Mouse (Mus musculus) stomach, embryonic 14.5 days (tissue): ENCODE data around the gene Plch2. TPM values are rescaled to one million over a fixed set of nuclear protein-coding genes. Genes with fewer than 3 reads are reported as not detected.

Source experiments
- ATAC-seq: fragments of 200-750 bp; cut with Nextera tagmentation; 2 replicates; pipeline ENCODE4 v1.8.0; 2017; ENCODE audit warnings: low read depth, moderate TSS enrichment; ENCODE audit not compliant: insufficient number of reproducible peaks, insufficient read depth, low FRiP score
- H3K27ac ChIP-seq: fragments of 300-500 bp; sonication (generic); 2 replicates; pipeline ENCODE4 v1.5.1; 2014; ENCODE audit warnings: mild to moderate bottlenecking, low read length, moderate library complexity, mixed read lengths
- H3K27me3 ChIP-seq: fragments of 300-500 bp; sonication (generic); 2 replicates; pipeline ENCODE4 v1.6.1; 2014; ENCODE audit warnings: low read length, control low read depth, mixed read lengths; ENCODE audit not compliant: control insufficient read depth, insufficient read depth
- H3K36me3 ChIP-seq: fragments of 300-500 bp; sonication (generic); 2 replicates; pipeline ENCODE4 v1.6.1; 2014; ENCODE audit warnings: mild to moderate bottlenecking, control low read depth, low read length, moderate library complexity, mixed read lengths; ENCODE audit not compliant: control insufficient read depth, insufficient read depth
- H3K4me1 ChIP-seq: fragments of 300-500 bp; sonication (generic); 2 replicates; pipeline ENCODE4 v1.6.1; 2014; ENCODE audit warnings: low read length, control low read depth, mixed read lengths; ENCODE audit not compliant: control insufficient read depth, insufficient read depth
- H3K4me2 ChIP-seq: fragments of 300-500 bp; sonication (generic); replicated peaks from 2 replicates; pipeline ENCODE4 v1.6.1; 2014; ENCODE audit warnings: low read depth, low read length, control low read depth
- H3K4me3 ChIP-seq: fragments of 300-500 bp; sonication (generic); 2 replicates; pipeline ENCODE4 v1.5.1; 2014; ENCODE audit warnings: low read depth, low read length, control low read depth
- H3K9ac ChIP-seq: fragments of 300-500 bp; sonication (generic); replicated peaks from 2 replicates; pipeline ENCODE4 v1.6.1; 2014; ENCODE audit warnings: low read depth, mild to moderate bottlenecking, control low read depth, low read length, moderate library complexity, mixed read lengths
- H3K9me3 ChIP-seq: fragments of 300-500 bp; sonication (generic); 2 replicates; pipeline ENCODE4 v1.6.1; 2016; ENCODE audit warnings: low read depth, low read length, control low read depth; ENCODE audit not compliant: control insufficient read depth
- WGBS: fragments of 180-500 bp; shearing (Covaris S2); extraction: QIAGEN DNeasy Blood & Tissue Kit; methylation state at CpG from one replicate; pipeline ENCODE4 v1.1.7; 2014; 5-methylcytosine and 5-hydroxymethylcytosine counted together
- polyA plus RNA-seq: library from polyadenylated mRNA; unstranded; fragments of >200 nt; fragmentation: Nextera tagmentation; extraction: Ambion mirVana; gene quantifications from 2 replicates; pipeline ENCODE4 v1.2.1, GENCODE M21; 2014

Gene Plch2
- polyA plus RNA-seq, 1 experiment from 2014 or later, result 25.9 TPM

DNA sequence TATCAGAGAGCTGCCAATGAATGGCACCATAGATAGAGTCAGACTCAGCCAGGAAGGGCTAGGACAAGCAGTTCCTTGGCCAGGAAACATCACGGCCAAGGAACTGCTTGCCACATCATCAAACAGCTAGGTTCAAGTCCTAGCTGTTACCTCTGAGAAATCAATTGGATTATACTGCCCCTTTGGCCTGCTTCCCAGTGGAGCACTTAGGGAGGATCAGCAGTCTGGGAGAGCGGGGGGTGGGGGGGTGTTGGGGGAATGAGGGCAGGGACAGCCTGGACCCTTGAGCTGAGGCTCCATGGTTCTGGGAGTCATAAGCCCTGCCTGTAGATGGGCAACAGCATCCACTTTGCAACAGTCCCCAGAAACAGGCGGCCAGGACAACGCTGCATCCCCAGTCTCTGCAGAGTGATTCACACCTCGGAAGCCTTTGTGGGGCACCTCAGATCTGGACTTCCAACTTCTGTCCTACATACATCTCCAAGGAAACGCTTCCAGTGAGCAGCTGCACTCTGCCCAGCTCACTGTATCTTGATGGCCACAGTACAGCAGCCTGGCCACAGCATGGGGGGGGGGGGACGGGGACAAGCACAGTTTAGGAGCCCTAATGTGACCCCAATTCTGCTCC lies 34.2 kb downstream of the Plch2 start:
- no peak overlapping the region for H3K4me2 ChIP-seq
- H3K4me1 ChIP-seq, result peaks cover 8% of the 10 kb centered on the region
- no peak overlapping the region for H3K9ac ChIP-seq
- no peak overlapping the region for H3K4me3 ChIP-seq
- H3K9me3 ChIP-seq, result no peaks in the 10 kb centered on the region
- WGBS, result 71% methylated on average over 7 of the region's 7 CpGs
- ATAC-seq, result no peak
- H3K27me3 ChIP-seq, result no peaks in the 10 kb centered on the region
- no peak overlapping the region for H3K27ac ChIP-seq
- H3K36me3 ChIP-seq, result no peaks in the 10 kb centered on the region

DNA sequence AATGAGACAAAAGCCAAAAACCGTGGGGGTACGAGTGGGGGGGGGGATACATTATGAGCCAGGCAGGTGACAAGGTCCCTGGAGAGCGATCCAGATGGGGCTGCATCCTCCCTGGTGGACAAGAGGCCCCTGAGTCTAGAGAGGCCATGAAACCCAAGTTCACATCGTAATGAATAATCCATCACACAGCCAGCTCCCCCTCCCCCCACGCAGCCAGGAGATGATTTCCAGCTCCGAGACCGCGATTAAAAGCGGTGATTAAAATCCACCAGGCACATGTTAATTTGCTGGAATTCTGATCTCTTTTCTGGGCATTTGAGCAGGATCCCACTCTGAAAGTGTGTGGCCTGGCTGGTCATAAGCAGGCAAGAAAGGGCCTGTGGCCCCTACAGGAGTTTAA lies 35.8 kb downstream of the Plch2 start:
- H3K27ac ChIP-seq, result no peak overlapping the region
- no peaks in the 10 kb centered on the region for H3K36me3 ChIP-seq
- peaks cover 8% of the 10 kb centered on the region for H3K4me1 ChIP-seq
- no peak overlapping the region for H3K9ac ChIP-seq
- 57% methylated on average over 9 of the region's 9 CpGs for WGBS
- H3K4me3 ChIP-seq, result no peak overlapping the region
- ATAC-seq, result no peak
- H3K4me2 ChIP-seq, result no peak overlapping the region
- no peaks in the 10 kb centered on the region for H3K9me3 ChIP-seq
- no peaks in the 10 kb centered on the region for H3K27me3 ChIP-seq

DNA sequence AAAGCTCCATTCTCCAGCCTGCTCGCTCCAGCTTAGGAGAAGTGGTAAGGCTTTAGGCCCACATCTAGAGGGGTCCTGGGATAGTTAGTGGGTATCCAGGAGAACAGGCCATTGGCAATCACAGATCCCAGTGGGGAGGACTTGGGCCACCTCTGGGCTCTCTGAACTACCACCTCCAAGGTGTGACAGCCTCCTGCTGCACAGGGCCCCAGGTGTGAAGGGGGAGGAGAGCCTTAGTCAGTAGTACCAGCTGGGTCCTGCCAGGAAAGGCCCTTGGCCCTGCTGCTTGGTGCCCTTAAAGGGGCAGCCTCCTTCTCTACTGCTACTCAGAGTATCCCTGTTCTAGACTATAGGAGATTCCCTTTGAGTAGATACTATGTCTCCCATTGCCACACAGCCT lies 36.4 kb downstream of the Plch2 start:
- Histone ChIP-seq H3K4me2 (no peak overlapping the region), H3K4me3 (no peak overlapping the region), H3K27ac (no peak overlapping the region), H3K4me1 (peaks cover 8% of the 10 kb centered on the region), H3K9ac (no peak overlapping the region), H3K36me3 (no peaks in the 10 kb centered on the region), H3K9me3 (no peaks in the 10 kb centered on the region), H3K27me3 (no peaks in the 10 kb centered on the region)
- ATAC-seq, result no peak
- 39% methylated on average over 1 of the region's 1 CpGs for WGBS

DNA sequence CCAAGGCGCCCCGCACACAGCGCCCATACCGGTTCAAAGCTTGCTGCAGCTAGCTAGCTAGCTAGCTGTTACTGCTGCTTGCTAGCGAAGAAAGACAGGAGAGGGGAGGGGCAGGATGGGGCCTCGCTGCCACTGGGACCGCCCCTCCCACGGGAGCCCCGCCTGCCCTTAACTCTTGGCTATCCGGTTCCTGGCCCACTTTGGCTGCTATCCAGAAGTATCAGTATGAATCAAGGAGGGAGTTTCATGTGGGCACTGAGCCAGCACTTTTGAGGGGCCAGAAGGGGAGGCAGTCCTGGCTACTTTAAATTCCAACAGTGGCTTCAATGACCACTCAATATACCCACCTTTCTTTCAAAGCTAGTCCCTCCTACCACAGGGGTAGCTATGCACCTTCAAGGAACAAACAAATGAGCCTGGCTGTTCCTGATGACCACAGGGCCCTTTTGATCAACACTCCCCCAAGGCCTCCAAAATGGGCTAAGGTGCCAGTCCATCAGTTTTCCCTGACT lies 37.2 kb downstream of the Plch2 start:
- peak; percentile 61; the same call in 1 of the 2 replicates for ATAC-seq
- WGBS, result 2% methylated on average over 10 of the region's 10 CpGs
- Histone ChIP-seq H3K9me3 (no peaks in the 10 kb centered on the region), H3K9ac (no peak overlapping the region), H3K4me3 (no peak overlapping the region), H3K36me3 (no peaks in the 10 kb centered on the region), H3K27ac (no peak overlapping the region), H3K27me3 (no peaks in the 10 kb centered on the region), H3K4me2 (peak overlapping the region; percentile 25), H3K4me1 (peaks cover 8% of the 10 kb centered on the region)

DNA sequence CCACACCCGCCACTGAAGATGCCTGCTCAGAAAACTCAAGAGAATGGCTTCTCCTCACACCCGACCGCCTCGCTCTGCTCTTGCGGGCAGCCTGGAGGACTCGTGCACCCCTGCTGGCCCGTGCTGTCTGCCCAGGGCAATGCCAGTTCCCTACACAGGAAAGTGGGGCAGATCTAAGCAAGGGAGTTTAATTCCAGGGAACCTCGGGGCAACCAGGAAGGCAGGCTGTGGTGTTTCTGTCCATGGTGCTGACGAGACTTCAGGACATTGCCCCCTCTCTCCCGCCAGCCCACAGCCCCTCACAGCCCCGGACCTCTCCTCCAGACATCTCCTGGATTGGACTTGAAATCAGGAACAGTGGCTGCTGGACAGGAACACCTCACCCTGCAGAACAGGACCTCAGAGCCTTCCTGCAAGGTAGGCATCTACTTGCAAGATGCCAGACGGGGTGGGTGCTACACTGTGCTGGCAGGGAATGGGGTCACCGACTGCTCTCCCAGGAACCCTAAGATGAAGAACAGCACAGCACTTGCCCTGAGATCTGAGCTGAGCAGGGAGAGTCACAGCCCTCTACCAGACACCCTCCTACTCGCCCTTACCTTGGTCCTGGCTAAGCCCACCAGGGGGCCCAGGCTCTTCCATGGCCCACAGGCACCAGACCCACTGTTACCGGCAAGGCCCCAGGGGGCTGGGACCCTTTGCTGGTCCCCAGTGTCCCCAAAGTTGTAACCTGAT lies 37.8 kb downstream of the Plch2 start:
- Histone ChIP-seq H3K9me3 (no peaks in the 10 kb centered on the region), H3K27ac (no peak overlapping the region), H3K27me3 (no peaks in the 10 kb centered on the region), H3K9ac (no peak overlapping the region), H3K4me2 (peak overlapping the region; percentile 25), H3K36me3 (no peaks in the 10 kb centered on the region), H3K4me1 (peaks cover 8% of the 10 kb centered on the region), H3K4me3 (no peak overlapping the region)
- WGBS, result 6% methylated on average over 15 of the region's 15 CpGs
- ATAC-seq, result peak; percentile 19; the same call in 1 of the 2 replicates

DNA sequence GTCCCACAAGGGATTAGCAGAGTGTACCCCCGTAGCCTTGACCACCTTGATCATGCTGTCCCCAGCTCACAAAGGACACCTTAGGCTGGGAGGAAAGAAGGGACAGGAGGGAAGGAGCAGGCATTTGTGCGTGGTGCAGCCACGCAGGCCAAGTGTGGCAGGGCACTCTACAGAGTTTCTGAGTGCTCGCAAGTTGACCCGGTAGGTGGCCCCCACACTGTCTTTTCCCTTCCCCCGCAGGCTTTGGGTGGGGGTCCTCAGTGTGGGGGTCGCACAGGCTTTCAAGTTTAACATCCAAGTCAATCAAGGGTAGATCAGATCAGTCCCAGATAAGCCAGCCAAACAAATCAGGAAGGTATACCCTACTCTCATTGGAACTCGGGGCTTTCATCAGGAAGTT lies 38.5 kb downstream of the Plch2 start:
- no peak overlapping the region for H3K9ac ChIP-seq
- H3K4me2 ChIP-seq, result no peak overlapping the region
- no peak overlapping the region for H3K27ac ChIP-seq
- 72% methylated on average over 8 of the region's 8 CpGs for WGBS
- no peaks in the 10 kb centered on the region for H3K9me3 ChIP-seq
- H3K4me3 ChIP-seq, result no peak overlapping the region
- H3K27me3 ChIP-seq, result no peaks in the 10 kb centered on the region
- H3K4me1 ChIP-seq, result peaks cover 8% of the 10 kb centered on the region
- no peaks in the 10 kb centered on the region for H3K36me3 ChIP-seq
- no peak for ATAC-seq

DNA sequence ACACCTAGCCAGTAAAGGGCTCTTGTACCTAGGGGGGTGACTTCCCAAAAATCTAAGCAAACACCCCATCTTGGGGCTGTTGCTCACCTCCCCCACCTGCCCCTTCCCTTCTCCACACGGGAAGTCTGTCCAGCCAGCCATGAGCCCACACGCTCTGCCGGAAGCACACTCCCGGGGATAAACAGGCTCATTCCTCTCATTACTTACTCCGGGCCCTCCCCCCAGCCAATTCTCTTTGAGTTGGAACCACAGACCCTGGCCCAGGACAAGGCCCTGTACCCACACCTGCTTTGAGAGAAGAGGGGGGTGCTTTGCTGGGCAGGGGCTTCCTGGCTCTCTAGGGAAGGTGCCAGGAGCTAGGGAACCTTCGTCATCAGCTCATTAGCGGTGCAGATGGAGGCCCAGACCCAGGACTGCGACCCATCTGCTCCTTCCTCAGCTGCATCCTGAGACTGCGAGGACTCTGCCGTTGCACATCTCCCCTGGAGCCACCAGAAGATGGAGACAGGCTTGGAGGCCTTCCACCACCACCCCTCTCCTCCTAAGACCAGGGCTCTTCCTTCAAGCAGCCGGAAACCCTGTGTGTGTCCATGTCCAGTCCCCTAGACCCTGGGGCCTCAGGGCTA lies 39.2 kb downstream of the Plch2 start:
- no peaks in the 10 kb centered on the region for H3K27me3 ChIP-seq
- no peaks in the 10 kb centered on the region for H3K9me3 ChIP-seq
- no peak for ATAC-seq
- H3K4me2 ChIP-seq, result no peak overlapping the region
- no peak overlapping the region for H3K4me3 ChIP-seq
- 67% methylated on average over 11 of the region's 11 CpGs for WGBS
- H3K36me3 ChIP-seq, result no peaks in the 10 kb centered on the region
- H3K4me1 ChIP-seq, result peaks cover 8% of the 10 kb centered on the region
- H3K9ac ChIP-seq, result no peak overlapping the region
- no peak overlapping the region for H3K27ac ChIP-seq

DNA sequence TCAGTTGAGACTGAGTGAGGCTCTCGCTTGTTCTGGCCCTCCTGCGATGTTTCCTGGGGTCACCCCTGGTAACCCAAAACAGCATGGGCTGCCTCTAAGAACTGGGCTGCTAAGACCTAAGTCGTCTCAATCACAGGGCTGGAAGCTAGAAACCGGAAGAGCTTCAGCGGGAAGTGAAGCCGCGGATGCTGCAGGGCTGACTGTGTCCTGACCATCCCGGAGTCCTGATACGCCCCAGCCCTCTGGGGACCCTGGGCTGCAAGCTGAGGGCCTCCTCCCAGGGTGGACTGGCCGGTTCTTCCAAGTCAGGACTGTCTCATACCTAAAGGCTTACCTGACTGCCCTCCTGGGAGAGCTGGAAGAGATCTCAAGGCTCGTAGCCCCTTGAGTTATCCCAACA lies 39.8 kb downstream of the Plch2 start:
- WGBS, result 66% methylated on average over 11 of the region's 11 CpGs
- Histone ChIP-seq H3K36me3 (no peaks in the 10 kb centered on the region), H3K4me3 (no peak overlapping the region), H3K9me3 (no peaks in the 10 kb centered on the region), H3K27ac (no peak overlapping the region), H3K9ac (no peak overlapping the region), H3K4me1 (peaks cover 8% of the 10 kb centered on the region), H3K4me2 (no peak overlapping the region), H3K27me3 (no peaks in the 10 kb centered on the region)
- no peak for ATAC-seq
